Comparison of ENCODE assay signal across 34 mouse cellular contexts in genomic region chr16:32485209-32485608, GRCm38 (mm10). TPM values are rescaled to one million over a fixed set of nuclear protein-coding genes. Genes with fewer than 3 reads are reported as not detected.
A peak's percentile ranks its signal among the peaks of the same experiment; 100 is the strongest.
DNase-seq lines count a peak whose midpoint lies in the region; ATAC-seq and TF ChIP-seq lines count a peak whose summit lies in the region.
"Had no signal": no experiment of that assay in that cellular context is flagged by ENCODE, and none has a peak within 500 bp of the region (broad histone marks: within the 10 kb centered on the region; RNA-seq: fewer than 3 reads in every experiment).

No protein-coding gene starts in this region.

- TF ChIP-seq POLR2A in CH12.LX (IDR thresholded peaks at IDR 0.05; ENCODE audit: low read depth, low read length) = no peak

- H3K4me2 ChIP-seq in CH12.LX (ENCODE audit: insufficient read depth, low read depth, poor library complexity, severe bottlenecking) = peak overlapping the region; percentile 5; the same call in 1 of the 2 replicates
- H3K4me2 ChIP-seq in intestine, embryonic 15.5 days (replicated peaks) = peak overlapping the region; percentile 50
- H3K4me2 ChIP-seq: embryonic facial prominence, embryonic 13.5 days; heart, embryonic 11.5 days; heart, embryonic 15.5 days; hindbrain, embryonic 14.5 days had no signal

- dilution Hi-C loops in CH12.LX (cut with MboI; ENCODE audit: extremely low pct_ligation_motif_present, extremely low pct_unique_long_range_greater_than_20kb, low sequenced_read_pairs) = no loop called here

- no peak for TF ChIP-seq EP300 in CH12.LX (IDR thresholded peaks at IDR 0.05; ENCODE audit: low read length)

- 49% methylated on average over 2 of the region's 2 CpGs for WGBS in intestine, embryonic 15.5 days

- no peak for ATAC-seq in intestine, embryonic 15.5 days
- 0 out of 2 replicates have a peak, but pooled peaks have one; percentile 15 for ATAC-seq in megakaryocyte progenitor cell, adult 5-6 weeks (replicated peaks; ENCODE audit: poor library complexity)
- no peak for ATAC-seq in erythroblast, adult 5-6 weeks (replicated peaks; ENCODE audit: low FRiP score, poor library complexity, severe bottlenecking)
- ATAC-seq: forebrain, embryonic 14.5 days; forebrain, postnatal 0 days; hindbrain, postnatal 0 days; inflammation-experienced regulatory T-cells, adult 6 months had no signal

- H3K9me3 ChIP-seq in CH12.LX (replicated peaks; ENCODE audit: low read length) = no peaks in the 10 kb centered on the region
- H3K9me3 ChIP-seq in intestine, embryonic 15.5 days = no peaks in the 10 kb centered on the region
- H3K9me3 ChIP-seq: embryonic facial prominence, embryonic 10.5 days; embryonic facial prominence, embryonic 13.5 days; forebrain, embryonic 10.5 days; heart, embryonic 15.5 days had no signal

- no peaks in the 10 kb centered on the region for H3K36me3 ChIP-seq in CH12.LX (replicated peaks in 1 of 2; ENCODE audit: control insufficient read depth in 1 of 2, insufficient read depth in 1 of 2, low read length in 1 of 2)
- H3K36me3 ChIP-seq in intestine, embryonic 15.5 days = no peaks in the 10 kb centered on the region
- H3K36me3 ChIP-seq: embryonic facial prominence, embryonic 10.5 days; embryonic facial prominence, embryonic 13.5 days; forebrain, embryonic 10.5 days; G1E; heart, embryonic 15.5 days had no signal

- H3K27ac ChIP-seq in CH12.LX (ENCODE audit: insufficient read depth, low read depth) = no peak overlapping the region
- peak overlapping the region; percentile 81 for H3K27ac ChIP-seq in intestine, embryonic 15.5 days
- H3K27ac ChIP-seq: embryonic facial prominence, embryonic 13.5 days; forebrain, embryonic 10.5 days; heart, adult 2 months; heart, embryonic 15.5 days; hindbrain, embryonic 14.5 days; hindbrain, postnatal 0 days had no signal

- no peak for TF ChIP-seq CTCF in CH12.LX (conservative IDR thresholded peaks at IDR 0.05 in 1 of 2, IDR thresholded peaks at IDR 0.05 in 1 of 2; ENCODE audit: low read depth in 2 of 2, low read length in 2 of 2)

- intact Hi-C loops in heart, postnatal 10 days (cut with DNase I) = no loop called here

- H3K4me3 ChIP-seq in CH12.LX (replicated peaks in 1 of 3; ENCODE audit: low read depth in 2 of 3, low read length in 2 of 3, poor library complexity in 1 of 3) = no peak overlapping the region
- H3K4me3 ChIP-seq in intestine, embryonic 15.5 days (replicated peaks) = peak overlapping the region; percentile 25
- H3K4me3 ChIP-seq: embryonic facial prominence, embryonic 10.5 days; embryonic facial prominence, embryonic 13.5 days; forebrain, embryonic 10.5 days; heart, adult 2 months; heart, embryonic 15.5 days had no signal

- TF ChIP-seq RAD21 in CH12.LX (IDR thresholded peaks at IDR 0.05; ENCODE audit: low read depth, low read length) = no peak

- peak; percentile 48 for DNase-seq in heart, adult 11 months
- DNase-seq in heart, postnatal 10 days = no peak
- no peak for DNase-seq in CH12.LX (ENCODE audit: extremely low read depth)
- DNase-seq in cerebellum, postnatal 10 days = no peak
- DNase-seq in frontal cortex, postnatal 36 days (ENCODE audit: low spot score in 2 of 2) = no peak
- DNase-seq: adrenal gland, adult 2 months; adrenal gland, postnatal 14 days; cerebellum, adult 11 months; cerebellum, adult 2 months; cerebellum, adult 9-11 months; cerebellum, postnatal 36 days; forebrain, postnatal 0 days; gastrocnemius, postnatal 25 days; heart, adult 2 months; heart, postnatal 14 days; heart, postnatal 4 days had no signal

- H3K27me3 ChIP-seq in CH12.LX (replicated peaks) = peaks cover 4% of the 10 kb centered on the region
- H3K27me3 ChIP-seq in intestine, embryonic 15.5 days (replicated peaks) = no peaks in the 10 kb centered on the region

- no peaks in the 10 kb centered on the region for H3K79me2 ChIP-seq in CH12.LX (replicated peaks; ENCODE audit: control insufficient read depth, extremely low read depth, insufficient read depth, poor library complexity, severe bottlenecking)

- peaks cover 0 to 6% of the 10 kb centered on the region in 2 experiments; a peak in 2 of 4 replicates for H3K4me1 ChIP-seq in CH12.LX (ENCODE audit: control insufficient read depth in 1 of 2, insufficient read depth in 2 of 2)
- 0 out of 2 replicates have a peak, but pooled peaks cover 2% of the 10 kb centered on the region for H3K4me1 ChIP-seq in intestine, embryonic 15.5 days (replicated peaks)

- in situ Hi-C loops in CH12.LX (cut with MboI; ENCODE audit: low pct_ligation_motif_present, low pct_unique_long_range_greater_than_20kb, low sequenced_read_pairs) = no loop called here

- no peak overlapping the region for H3K9ac ChIP-seq in CH12.LX (ENCODE audit: insufficient read depth, low read depth)
- 0 out of 2 replicates have a peak overlapping the region, but pooled peaks have one; percentile 30 for H3K9ac ChIP-seq in intestine, embryonic 15.5 days
- H3K9ac ChIP-seq: embryonic facial prominence, embryonic 13.5 days; forebrain, postnatal 0 days; heart, embryonic 15.5 days; hindbrain, embryonic 14.5 days had no signal

TF ChIP-seq in CH12.LX, 34 proteins besides CTCF, POLR2A, EP300 and RAD21:
- TF ChIP-seq TCF12 (IDR thresholded peaks at IDR 0.05; ENCODE audit: low read depth, low read length) (no peak), ZKSCAN1 (IDR thresholded peaks at IDR 0.05; ENCODE audit: borderline replicate concordance, low read depth, low read length) (no peak), MAX (IDR thresholded peaks at IDR 0.05; ENCODE audit: low read length) (peak; percentile 55; the same call in 1 of the 2 replicates), MYC (IDR thresholded peaks at IDR 0.05; ENCODE audit: low read depth, low read length) (0 out of 2 replicates have a peak, but pooled peaks have one; percentile 17), JUN (IDR thresholded peaks at IDR 0.05; ENCODE audit: insufficient read depth, low read depth, low read length) (no peak), BHLHE40 (IDR thresholded peaks at IDR 0.05; ENCODE audit: low read depth, low read length) (peak; percentile 73)

RNA-seq across cellular contexts. Expression of gene Slc51a, which starts 2.5 kb away (rescaled TPM):
- total RNA-seq in heart, postnatal 10 days (2021) = 1 to 10 TPM; 3.4 to 4.2 TPM
- 0.08 and 0.21 TPM in 2 replicates for total RNA-seq in CH12.LX (2012; rRNA removed)
- total RNA-seq in CH12.LX (2014; rRNA removed) = not detected in 2 replicates
- polyA plus RNA-seq in CH12.LX (2012; ENCODE audit: insufficient read length, low read depth) = 0.17 TPM in 1 of 2 replicates, not detected in the other
- 97.1 and 104 TPM in 2 replicates for polyA plus RNA-seq in intestine, embryonic 15.5 days (2015; fragmentation: Nextera tagmentation; extraction: Ambion mirVana)
- not detected in 2 replicates for total RNA-seq in megakaryocyte progenitor cell, adult 5-6 weeks (2015)
- total RNA-seq in megakaryocyte progenitor cell, adult 5-6 weeks (2017) = 0.04 and 0.17 TPM in 2 replicates
- total RNA-seq in erythroblast, adult 5-6 weeks (2015; ENCODE audit: low replicate concordance) = not detected in 2 replicates
- total RNA-seq in erythroblast, adult 5-6 weeks (2017; ENCODE audit: low replicate concordance) = not detected in 2 replicates
- total RNA-seq: adrenal gland, postnatal 14 days; forebrain, postnatal 0 days; gastrocnemius, adult 8-10 months; gastrocnemius, postnatal 25 days; hindbrain, postnatal 0 days had no signal
- polyA plus RNA-seq: frontal cortex, adult 2 months; G1E; hindbrain, postnatal 0 days; inflammation-experienced regulatory T-cells, adult 6 months had no signal

RNA-seq across cellular contexts. Expression of gene Zdhhc19, which starts 10.9 kb away (rescaled TPM):
- total RNA-seq in heart, postnatal 10 days (2021) = not detected
- total RNA-seq in CH12.LX (2012; rRNA removed) (not detected in 2 replicates), CH12.LX (2014; rRNA removed) (not detected in 2 replicates)
- not detected in 2 replicates for polyA plus RNA-seq in CH12.LX (2012; ENCODE audit: insufficient read length, low read depth)
- polyA plus RNA-seq in intestine, embryonic 15.5 days (2015; fragmentation: Nextera tagmentation; extraction: Ambion mirVana) = 1.1 and 1.2 TPM in 2 replicates
- total RNA-seq in megakaryocyte progenitor cell, adult 5-6 weeks (2015) = not detected in 2 replicates
- total RNA-seq in megakaryocyte progenitor cell, adult 5-6 weeks (2017) = not detected in 2 replicates
- total RNA-seq in erythroblast, adult 5-6 weeks (2015; ENCODE audit: low replicate concordance) = not detected in 2 replicates
- total RNA-seq in erythroblast, adult 5-6 weeks (2017; ENCODE audit: low replicate concordance) = not detected in 2 replicates
- total RNA-seq: adrenal gland, adult 2 months; adrenal gland, postnatal 14 days; adrenal gland, postnatal 4 days; forebrain, postnatal 0 days; G1E; gastrocnemius, adult 8-10 months; gastrocnemius, postnatal 25 days; heart, adult 2 months; heart, postnatal 14 days; hindbrain, postnatal 0 days had no signal
- polyA plus RNA-seq: adrenal gland, adult 2 months; cerebellum, adult 2 months; cortical plate, adult 2 months; embryonic facial prominence, embryonic 10.5 days; embryonic facial prominence, embryonic 13.5 days; forebrain, embryonic 10.5 days; forebrain, embryonic 14.5 days; forebrain, postnatal 0 days; frontal cortex, adult 2 months; G1E; heart, adult 2 months; heart, embryonic 15.5 days; hindbrain, embryonic 11.5 days; hindbrain, embryonic 14.5 days had no signal

RNA-seq across cellular contexts. Expression of gene Pcyt1a, which starts 54.5 kb away (rescaled TPM):
- 100 to 1,000 TPM in 1 of 2 experiments, 10 to 100 TPM in 1; 98.6 to 107 TPM for total RNA-seq in heart, postnatal 10 days (2021)
- total RNA-seq in CH12.LX (2012; rRNA removed) (16.4 and 17.0 TPM in 2 replicates), CH12.LX (2014; rRNA removed) (20.3 and 21.1 TPM in 2 replicates)
- 25.7 and 28.1 TPM in 2 replicates for polyA plus RNA-seq in CH12.LX (2012; ENCODE audit: insufficient read length, low read depth)
- 63.5 and 65.5 TPM in 2 replicates for polyA plus RNA-seq in intestine, embryonic 15.5 days (2015; fragmentation: Nextera tagmentation; extraction: Ambion mirVana)
- total RNA-seq in megakaryocyte progenitor cell, adult 5-6 weeks (2015) = 50.2 and 58.1 TPM in 2 replicates
- total RNA-seq in megakaryocyte progenitor cell, adult 5-6 weeks (2017) = 74.4 and 99.1 TPM in 2 replicates
- 73.6 and 103 TPM in 2 replicates for total RNA-seq in erythroblast, adult 5-6 weeks (2015; ENCODE audit: low replicate concordance)
- 164 and 198 TPM in 2 replicates for total RNA-seq in erythroblast, adult 5-6 weeks (2017; ENCODE audit: low replicate concordance)
